Mouse (Mus musculus) bone marrow, adult 2 months (tissue): ENCODE data around the gene Vmn1r188.

Experiments
- CTCF ChIP-seq: fragments of 200-500 bp; IDR thresholded peaks from 2 replicates; pipeline ENCODE4 v1.5.1; 2011; ENCODE audit warnings: low read length, control low read depth; ENCODE audit not compliant: control insufficient read depth, insufficient read depth
- POLR2A ChIP-seq: fragments of 200-500 bp; IDR thresholded peaks from 2 replicates; pipeline ENCODE4 v1.6.1; 2011; ENCODE audit warnings: low read depth, mild to moderate bottlenecking, control low read depth, low read length, borderline replicate concordance; ENCODE audit not compliant: control insufficient read depth

DNA sequence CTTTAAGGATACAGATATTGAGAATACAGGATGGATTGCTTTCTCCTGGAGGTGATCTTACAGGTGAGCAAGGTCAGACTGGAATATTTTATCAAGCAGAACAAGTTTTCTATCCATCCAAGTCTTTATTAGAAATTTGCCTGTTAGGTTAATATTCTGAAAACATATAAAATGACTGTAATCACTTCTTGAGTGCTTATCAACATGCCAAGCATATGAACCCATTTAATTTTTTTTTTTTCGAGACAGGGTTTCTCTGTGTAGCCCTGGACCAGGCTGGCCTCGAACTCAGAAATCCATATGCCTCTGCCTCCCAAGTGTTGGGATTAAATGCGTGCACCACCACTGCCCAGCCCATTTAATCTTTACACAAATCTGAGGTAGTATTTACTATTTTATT, 47.3 kb upstream of the Vmn1r188 start:
- TF ChIP-seq POLR2A = no peak
- TF ChIP-seq CTCF = no peak
